Mouse (Mus musculus): ENCODE results near the gene Amigo2.

DNA sequence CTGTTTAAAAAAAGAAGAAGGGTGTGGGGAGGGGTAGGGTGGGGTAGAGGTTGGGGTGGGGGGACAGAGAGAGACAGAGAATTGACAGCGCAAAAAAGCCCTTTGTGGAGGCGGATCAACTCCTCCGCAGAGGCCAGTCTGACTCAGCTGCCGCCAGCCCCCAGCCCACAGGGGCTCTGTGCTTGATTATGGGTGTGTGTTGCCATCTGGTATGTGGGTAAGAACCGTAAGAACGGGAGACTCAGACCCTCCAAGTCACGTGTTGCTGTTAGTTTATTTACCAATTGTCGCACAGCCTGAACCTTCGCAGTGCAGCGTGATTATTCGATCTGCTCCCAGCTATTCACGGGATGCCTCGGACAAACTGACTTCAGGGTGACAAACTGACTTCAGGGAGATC, 41.6 kb upstream of the Amigo2 start:
- no peak for TF ChIP-seq CTCF (IDR thresholded peaks at IDR 0.05; ENCODE audit: low read depth, low read length)
- no peak for TF ChIP-seq GATA1 (IDR thresholded peaks at IDR 0.05; ENCODE audit: borderline replicate concordance, low read length)
- TF ChIP-seq POLR2AphosphoS5 (IDR thresholded peaks at IDR 0.05; ENCODE audit: insufficient replicate concordance, low read depth, low read length): no peak
- no peak for TF ChIP-seq TAL1 (conservative IDR thresholded peaks at IDR 0.05; ENCODE audit: low read depth, low read length)
